Mouse (Mus musculus) neutrophil, adult 65 days (primary cell): ENCODE data around the gene Gpr171. TPM values are rescaled to one million over a fixed set of nuclear protein-coding genes. Genes with fewer than 3 reads are reported as not detected.

ENCODE experiments used
- total RNA-seq: library from RNA; stranded (reverse); gene quantifications from 2 replicates; pipeline ENCODE4 v1.2.4, GENCODE M21; 2023

Gpr171 gene
- total RNA-seq = 0.76 and 0.86 TPM in 2 replicates

DNA sequence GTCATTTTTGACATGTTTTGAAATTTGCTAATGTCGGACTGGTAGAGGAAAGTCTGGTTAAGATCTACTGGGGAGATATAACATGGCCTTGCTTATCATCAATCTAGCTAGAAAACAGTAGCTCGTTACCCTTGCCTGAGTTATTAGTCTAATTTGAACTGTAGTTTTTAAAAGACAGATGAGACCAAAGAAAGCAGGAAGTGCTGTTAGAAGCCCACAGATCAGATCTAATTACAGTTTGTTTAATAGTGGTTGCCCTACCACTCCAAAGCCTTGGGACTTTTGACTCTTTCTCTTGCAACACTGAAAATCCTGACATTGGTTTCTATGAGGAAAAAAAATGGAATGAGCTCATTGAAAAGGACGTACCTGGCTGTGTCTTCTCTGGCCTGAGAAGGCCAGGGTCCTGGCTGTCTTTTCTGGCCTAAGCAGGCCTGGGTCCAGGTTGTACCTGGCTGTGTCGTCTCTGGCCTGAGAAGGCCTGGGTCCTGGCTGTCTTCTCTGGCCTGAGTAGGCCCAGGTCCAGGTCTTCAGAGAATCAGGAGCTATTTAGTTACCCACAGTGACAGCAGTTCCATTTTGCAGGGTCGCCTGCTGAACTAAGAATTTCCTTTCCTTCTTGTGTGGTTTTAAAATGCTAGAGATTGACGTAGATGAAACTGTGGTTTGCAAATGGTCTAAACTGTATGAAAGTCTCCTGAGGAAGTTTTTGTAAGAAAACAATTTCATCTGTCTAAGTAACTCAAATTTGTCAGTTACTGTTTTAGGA lies at the start of gene Gpr171:
Gene Gpr171, minus strand, starts transcription at position 604 of the 769 bp plus-strand sequence.

Other genes starting within 250 kb of the Gpr171 start
- not detected in 2 replicates for gene Clrn1, start 216.5 kb downstream of the Gpr171 start, total RNA-seq
- 1.0 and 2.0 TPM in 2 replicates for gene Med12l, start 96.0 kb downstream of the Gpr171 start, total RNA-seq
- gene P2ry14, start 51.8 kb upstream of the Gpr171 start, total RNA-seq = 0.61 TPM in 1 of 2 replicates, not detected in the other
- not detected in 2 replicates for gene Gpr87, start 93.3 kb upstream of the Gpr171 start, total RNA-seq
- 16.8 and 17.6 TPM in 2 replicates for gene P2ry13, start 109.1 kb upstream of the Gpr171 start, total RNA-seq
- 0.95 and 4.0 TPM in 2 replicates for gene P2ry12, start 161.1 kb upstream of the Gpr171 start, total RNA-seq
- not detected in 2 replicates for gene Igsf10, start 242.6 kb upstream of the Gpr171 start, total RNA-seq